Mouse (Mus musculus): ENCODE measurements around the gene Clk1. TPM values are rescaled to one million over a fixed set of nuclear protein-coding genes. Genes with fewer than 3 reads are reported as not detected.

Gene Clk1
- polyA plus RNA-seq (2012; rRNA removed): 35.1 and 45.9 TPM in 2 replicates

DNA sequence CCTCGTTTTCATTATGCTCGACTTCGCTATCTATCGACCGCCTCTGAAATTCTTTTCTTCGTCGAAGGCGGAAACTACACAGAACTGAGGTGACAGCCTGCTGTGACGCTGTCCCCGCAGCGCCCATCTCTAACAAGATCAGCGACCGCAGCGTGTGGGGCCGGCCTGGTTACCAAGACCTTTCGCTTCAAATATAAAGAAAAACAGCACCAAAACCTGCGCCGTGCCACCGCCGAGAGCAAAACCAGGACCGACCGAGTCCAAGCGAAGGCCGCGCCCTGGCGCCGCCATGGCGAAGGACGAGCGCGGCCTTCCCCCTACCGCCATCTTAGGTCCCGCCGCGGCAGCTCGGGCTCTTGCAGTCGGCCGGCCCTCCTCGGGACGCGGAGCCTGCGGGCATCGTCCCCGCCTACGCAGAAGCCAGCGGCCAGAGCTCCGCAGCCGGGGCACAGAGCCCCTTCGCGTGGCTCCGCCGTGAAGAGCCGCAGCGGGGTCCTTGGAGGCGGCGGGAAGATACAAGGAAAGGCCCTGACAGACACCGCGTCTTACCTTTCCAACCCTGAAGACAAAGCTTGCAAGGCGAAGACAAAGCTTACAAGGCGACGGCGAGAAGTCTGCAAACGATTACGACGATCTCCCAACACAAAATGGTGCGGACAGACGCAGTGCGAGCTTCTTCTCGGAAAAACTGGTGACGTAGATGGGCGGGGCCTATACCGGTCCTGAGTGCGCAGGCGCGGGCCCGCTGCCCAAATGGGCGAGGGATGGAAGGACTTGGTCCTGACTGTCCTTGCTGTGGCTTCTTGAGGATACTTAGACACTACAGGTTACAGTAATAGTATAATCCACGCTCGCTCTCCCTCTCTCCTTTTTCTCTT, at the start of gene Clk1:
Clk1 (minus strand) TSS at position 696 of the 878 bp plus-strand sequence.
- H3K27me3 ChIP-seq (replicated peaks; ENCODE audit: control insufficient read depth, insufficient read depth, low read length): no peaks in the 10 kb centered on the region
- peak; percentile 95 for TF ChIP-seq POLR2A (IDR thresholded peaks at IDR 0.05; ENCODE audit: low read depth, low read length)
- no peak for TF ChIP-seq CTCF (conservative IDR thresholded peaks at IDR 0.05; ENCODE audit: insufficient read depth, insufficient read length, low read depth, low read length)
- peak; percentile 99 for DNase-seq
- under 1% methylated on average over 79 of the region's 79 CpGs for WGBS
- peaks cover 14% of the 10 kb centered on the region for H3K36me3 ChIP-seq (ENCODE audit: control insufficient read depth, insufficient read depth, low read length)
- peaks cover 4% of the 10 kb centered on the region; the same call in 1 of the 2 replicates for H3K4me1 ChIP-seq (ENCODE audit: control insufficient read depth, insufficient read depth, low read length)
- H3K4me3 ChIP-seq (ENCODE audit: insufficient read depth, low read depth, low read length): peak within 1 kb of the TSS; percentile 53
- peak within 1 kb of the TSS; percentile 94 for H3K27ac ChIP-seq (ENCODE audit: insufficient read depth, low read depth, low read length)

DNA sequence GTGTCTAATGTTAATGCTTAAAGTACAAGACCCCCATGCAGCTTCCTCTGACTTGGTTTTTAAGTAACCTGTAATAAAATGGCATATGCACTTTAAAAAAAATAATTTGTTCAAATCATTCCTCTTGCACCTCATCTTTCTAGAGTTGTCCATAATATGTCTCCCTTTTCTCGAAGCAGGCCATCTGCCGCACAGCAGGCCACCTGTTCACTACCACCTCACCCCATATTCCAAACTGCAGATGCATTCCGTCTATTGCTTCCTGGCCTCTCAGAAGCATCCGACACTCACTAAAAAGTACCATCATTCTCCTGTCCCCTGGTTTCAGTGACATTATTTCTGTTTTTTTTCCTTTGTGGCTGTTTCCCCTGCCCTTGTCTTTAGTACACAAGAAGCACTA, 41.7 kb upstream of the Clk1 start:
- Histone ChIP-seq H3K4me1 (ENCODE audit: control insufficient read depth, insufficient read depth, low read length) (no peaks in the 10 kb centered on the region), H3K36me3 (ENCODE audit: control insufficient read depth, insufficient read depth, low read length) (peaks cover 7% of the 10 kb centered on the region), H3K27ac (ENCODE audit: insufficient read depth, low read depth, low read length) (no peak overlapping the region), H3K27me3 (replicated peaks; ENCODE audit: control insufficient read depth, insufficient read depth, low read length) (no peaks in the 10 kb centered on the region), H3K4me3 (ENCODE audit: insufficient read depth, low read depth, low read length) (no peak overlapping the region)
- no peak for DNase-seq
- TF ChIP-seq POLR2A (IDR thresholded peaks at IDR 0.05; ENCODE audit: low read depth, low read length) (no peak), CTCF (conservative IDR thresholded peaks at IDR 0.05; ENCODE audit: insufficient read depth, insufficient read length, low read depth, low read length) (no peak)
- 96% methylated on average over 4 of the region's 4 CpGs for WGBS

DNA sequence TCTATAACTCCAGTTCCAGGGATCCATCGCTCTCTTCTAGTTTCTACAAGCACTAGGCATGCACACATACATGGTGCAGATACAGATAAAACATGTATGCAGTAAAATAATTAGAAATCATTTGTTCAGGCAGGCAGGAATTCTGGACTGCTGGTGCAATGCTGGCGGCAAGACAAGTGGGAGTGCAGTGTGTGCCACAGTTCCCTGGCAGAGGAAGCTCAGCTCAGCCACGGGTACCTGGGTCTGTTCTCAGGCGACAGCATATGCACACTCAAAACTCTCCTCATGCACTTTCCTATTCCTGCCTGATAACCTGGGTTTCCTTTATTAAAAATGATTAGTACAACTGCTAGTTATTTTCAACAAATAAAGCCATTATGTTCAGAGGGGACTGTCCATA, 41.2 kb upstream of the Clk1 start:
- DNase-seq: no peak
- 89% methylated on average over 4 of the region's 4 CpGs for WGBS

DNA sequence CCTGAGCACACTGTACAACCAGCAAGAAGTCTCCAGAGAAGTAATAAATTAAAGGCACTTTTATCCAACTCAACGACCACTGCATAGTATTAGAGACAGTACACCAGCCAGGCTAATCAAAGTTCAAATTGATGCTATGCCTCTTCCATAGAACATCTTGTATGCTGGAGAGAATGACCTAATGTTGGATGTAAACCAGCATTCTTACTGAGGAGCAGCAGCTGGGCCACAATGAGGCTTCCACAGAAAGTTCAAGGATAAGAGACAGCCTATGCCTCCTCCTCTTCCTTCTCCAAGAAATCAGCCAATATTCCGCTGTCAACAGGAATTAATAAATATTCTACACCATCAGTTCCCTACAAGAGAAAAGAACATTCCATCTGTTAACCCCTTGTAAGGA, 40.1 kb upstream of the Clk1 start:
- Histone ChIP-seq H3K36me3 (ENCODE audit: control insufficient read depth, insufficient read depth, low read length) (peaks cover 4% of the 10 kb centered on the region), H3K4me3 (ENCODE audit: insufficient read depth, low read depth, low read length) (no peak overlapping the region), H3K27ac (ENCODE audit: insufficient read depth, low read depth, low read length) (no peak overlapping the region), H3K27me3 (replicated peaks; ENCODE audit: control insufficient read depth, insufficient read depth, low read length) (no peaks in the 10 kb centered on the region), H3K4me1 (ENCODE audit: control insufficient read depth, insufficient read depth, low read length) (no peaks in the 10 kb centered on the region)
- WGBS: 60% methylated on average over 2 of the region's 2 CpGs
- peak; percentile 25 for DNase-seq
- TF ChIP-seq POLR2A (IDR thresholded peaks at IDR 0.05; ENCODE audit: low read depth, low read length) (no peak), CTCF (conservative IDR thresholded peaks at IDR 0.05; ENCODE audit: insufficient read depth, insufficient read length, low read depth, low read length) (no peak)

More for the DNA sequence above, 41.2 kb upstream of the Clk1 start:
- Histone ChIP-seq H3K4me1 (ENCODE audit: control insufficient read depth, insufficient read depth, low read length) (no peaks in the 10 kb centered on the region), H3K27me3 (replicated peaks; ENCODE audit: control insufficient read depth, insufficient read depth, low read length) (no peaks in the 10 kb centered on the region), H3K4me3 (ENCODE audit: insufficient read depth, low read depth, low read length) (no peak overlapping the region), H3K27ac (ENCODE audit: insufficient read depth, low read depth, low read length) (no peak overlapping the region), H3K36me3 (ENCODE audit: control insufficient read depth, insufficient read depth, low read length) (peaks cover 7% of the 10 kb centered on the region)
- TF ChIP-seq POLR2A (IDR thresholded peaks at IDR 0.05; ENCODE audit: low read depth, low read length): no peak
- TF ChIP-seq CTCF (conservative IDR thresholded peaks at IDR 0.05; ENCODE audit: insufficient read depth, insufficient read length, low read depth, low read length): no peak

DNA sequence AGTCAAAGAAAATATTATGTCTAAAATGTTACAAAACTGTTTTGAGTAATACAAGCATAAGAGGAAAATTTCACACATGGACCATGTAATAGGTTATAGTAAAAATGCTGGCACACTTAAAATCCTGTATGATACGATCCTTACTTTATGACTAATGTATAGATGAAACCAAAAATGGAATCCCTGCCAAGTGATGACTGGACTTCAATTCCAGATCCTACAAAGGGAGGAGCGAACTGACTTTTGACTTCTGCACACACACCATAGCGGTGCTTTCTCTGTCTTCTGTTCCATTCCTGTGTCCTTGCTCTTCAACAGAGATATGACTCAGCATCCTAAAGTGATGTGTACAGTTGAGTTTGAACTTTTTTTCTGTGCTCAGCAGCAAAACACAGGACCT, 36.7 kb upstream of the Clk1 start:
- Histone ChIP-seq H3K27ac (ENCODE audit: insufficient read depth, low read depth, low read length) (no peak overlapping the region), H3K4me3 (ENCODE audit: insufficient read depth, low read depth, low read length) (no peak overlapping the region), H3K4me1 (ENCODE audit: control insufficient read depth, insufficient read depth, low read length) (no peaks in the 10 kb centered on the region), H3K36me3 (ENCODE audit: control insufficient read depth, insufficient read depth, low read length) (peaks cover 2% of the 10 kb centered on the region), H3K27me3 (replicated peaks; ENCODE audit: control insufficient read depth, insufficient read depth, low read length) (no peaks in the 10 kb centered on the region)
- 94% methylated on average over 3 of the region's 3 CpGs for WGBS
- no peak for TF ChIP-seq CTCF (conservative IDR thresholded peaks at IDR 0.05; ENCODE audit: insufficient read depth, insufficient read length, low read depth, low read length)
- no peak for TF ChIP-seq POLR2A (IDR thresholded peaks at IDR 0.05; ENCODE audit: low read depth, low read length)
- no peak for DNase-seq

DNA sequence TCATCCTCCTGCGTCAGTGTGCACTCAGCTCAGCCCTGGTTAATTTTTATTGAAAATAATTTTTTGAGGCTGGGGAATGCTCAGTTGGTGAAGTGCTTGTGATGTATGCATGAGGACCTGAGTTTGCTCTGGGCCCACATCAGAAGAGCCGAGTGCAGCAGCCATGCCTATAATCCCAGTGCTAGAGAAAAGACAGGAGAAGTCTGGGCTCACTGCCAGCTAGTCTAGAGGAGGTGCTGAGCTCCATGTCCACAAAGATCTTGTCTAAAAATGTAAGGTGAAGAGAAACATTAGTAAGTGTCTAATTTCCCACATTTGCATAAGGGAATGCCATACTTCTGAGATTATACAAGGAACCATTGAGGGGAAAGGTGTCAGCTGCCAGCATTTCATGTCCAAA, 35.0 kb upstream of the Clk1 start:
- Histone ChIP-seq H3K4me3 (ENCODE audit: insufficient read depth, low read depth, low read length) (no peak overlapping the region), H3K36me3 (ENCODE audit: control insufficient read depth, insufficient read depth, low read length) (peaks cover 2% of the 10 kb centered on the region)
- no peak for TF ChIP-seq POLR2A (IDR thresholded peaks at IDR 0.05; ENCODE audit: low read depth, low read length)
- no peak for TF ChIP-seq CTCF (conservative IDR thresholded peaks at IDR 0.05; ENCODE audit: insufficient read depth, insufficient read length, low read depth, low read length)

DNA sequence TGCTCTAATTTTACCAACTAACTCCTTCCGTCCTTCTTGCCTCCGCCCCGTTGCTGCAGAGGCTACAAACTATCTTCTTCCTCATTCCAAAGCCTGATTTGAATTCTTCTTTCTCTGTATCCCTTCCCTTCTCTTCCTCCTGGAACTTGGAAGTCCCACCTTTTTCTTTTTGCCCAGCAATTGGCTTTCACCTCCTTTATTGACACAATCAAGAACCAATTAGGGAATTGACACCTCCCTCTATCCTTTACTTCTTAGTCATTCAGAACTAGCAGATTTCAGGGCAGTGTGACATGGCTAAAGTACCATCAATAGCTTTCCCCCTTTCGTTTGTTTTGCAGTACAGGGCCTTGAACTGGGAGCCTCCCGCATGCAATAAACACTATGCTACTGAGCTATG, 34.3 kb upstream of the Clk1 start:
- H3K4me3 ChIP-seq (ENCODE audit: insufficient read depth, low read depth, low read length): no peak overlapping the region
- no peaks in the 10 kb centered on the region for H3K27me3 ChIP-seq (replicated peaks; ENCODE audit: control insufficient read depth, insufficient read depth, low read length)
- no peak for TF ChIP-seq CTCF (conservative IDR thresholded peaks at IDR 0.05; ENCODE audit: insufficient read depth, insufficient read length, low read depth, low read length)
- no peak for TF ChIP-seq POLR2A (IDR thresholded peaks at IDR 0.05; ENCODE audit: low read depth, low read length)
- H3K27ac ChIP-seq (ENCODE audit: insufficient read depth, low read depth, low read length): no peak overlapping the region
- DNase-seq: no peak
- 87% methylated on average over 5 of the region's 5 CpGs for WGBS
- H3K4me1 ChIP-seq (ENCODE audit: control insufficient read depth, insufficient read depth, low read length): no peaks in the 10 kb centered on the region
- H3K36me3 ChIP-seq (ENCODE audit: control insufficient read depth, insufficient read depth, low read length): peaks cover 2% of the 10 kb centered on the region

More for the DNA sequence above, 35.0 kb upstream of the Clk1 start:
- Histone ChIP-seq H3K27ac (ENCODE audit: insufficient read depth, low read depth, low read length) (no peak overlapping the region), H3K27me3 (replicated peaks; ENCODE audit: control insufficient read depth, insufficient read depth, low read length) (no peaks in the 10 kb centered on the region), H3K4me1 (ENCODE audit: control insufficient read depth, insufficient read depth, low read length) (no peaks in the 10 kb centered on the region)
- 60% methylated on average over 2 of the region's 2 CpGs for WGBS
- DNase-seq: peak; percentile 58

Data from kidney, adult 2 months (tissue).